Mouse (Mus musculus): ENCODE results near the gene Gnaz.

GRCm38 (mm10) chr10:75055672-75056071 lies 88.7 kb downstream of the Gnaz start:
- TF ChIP-seq CTCF (IDR thresholded peaks at IDR 0.05) (no peak), POLR2A (IDR thresholded peaks at IDR 0.05; ENCODE audit: insufficient read depth, low read depth, low read length) (no peak)

Measured in heart, adult 2 months (tissue).